8 mouse cellular contexts compared by ENCODE assay signal in the genomic region with DNA sequence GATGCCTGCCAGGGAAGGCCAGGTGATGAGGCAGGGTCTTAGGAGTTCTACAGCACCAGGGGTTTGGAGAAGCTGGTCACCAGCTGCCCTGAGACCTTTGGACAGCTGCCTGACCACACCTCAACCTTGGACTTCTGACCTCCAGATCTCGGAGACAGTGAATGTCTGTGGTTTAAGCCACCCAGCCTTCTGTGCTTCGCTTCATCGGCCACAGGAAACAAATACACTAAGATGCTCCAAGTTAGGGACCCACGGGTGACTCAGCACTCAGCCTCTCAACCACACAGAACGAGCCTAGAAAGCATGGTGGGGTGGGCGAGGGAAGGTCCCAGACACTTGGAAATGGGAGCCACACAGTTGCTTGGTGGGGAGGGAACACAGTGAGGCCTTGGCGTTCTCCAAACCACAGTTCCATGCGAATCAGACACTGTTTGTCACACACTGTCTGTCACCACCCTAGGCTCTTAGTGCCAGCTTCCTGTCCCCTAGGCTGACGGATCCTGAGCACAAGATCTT.
A peak's percentile ranks its signal among the peaks of the same experiment; 100 is the strongest.
DNase-seq lines count a peak whose midpoint lies in the region; ATAC-seq and TF ChIP-seq lines count a peak whose summit lies in the region.
"Had no signal": no experiment of that assay in that cellular context is flagged by ENCODE, and none has a peak within 500 bp of the region (broad histone marks: within the 10 kb centered on the region; RNA-seq: fewer than 3 reads in every experiment).

No protein-coding gene starts in this region.

- TF ChIP-seq POLR2A in olfactory bulb, adult 2 months (IDR thresholded peaks at IDR 0.05; ENCODE audit: insufficient read depth, low read depth, low read length), result no peak

- H3K27ac ChIP-seq in midbrain, embryonic 10.5 days (replicated peaks), result peak overlapping the region; percentile 80
- H3K27ac ChIP-seq in midbrain, embryonic 11.5 days (ENCODE audit: low read depth, low read length), result no peak overlapping the region
- H3K27ac ChIP-seq in brown adipose tissue, adult 24 weeks (replicated peaks; ENCODE audit: low read depth, low read length), result peak overlapping the region; percentile 87
- peak overlapping the region; percentile 81 for H3K27ac ChIP-seq in kidney, postnatal 0 days
- peak overlapping the region; percentile 48 for H3K27ac ChIP-seq in olfactory bulb, adult 2 months (ENCODE audit: insufficient read depth, low read depth, low read length)

- TF ChIP-seq CTCF in kidney, postnatal 0 days (IDR thresholded peaks at IDR 0.05; ENCODE audit: low read depth), result no peak
- TF ChIP-seq CTCF in olfactory bulb, adult 2 months (IDR thresholded peaks at IDR 0.05; ENCODE audit: insufficient read depth, low read depth, low read length), result no peak

- no peak overlapping the region for H3K9ac ChIP-seq in midbrain, embryonic 11.5 days (ENCODE audit: low read length)
- H3K9ac ChIP-seq in kidney, postnatal 0 days (ENCODE audit: low read depth, low read length), result no peak overlapping the region
- H3K9ac ChIP-seq: neural tube, embryonic 13.5 days had no signal

- peaks cover 49% of the 10 kb centered on the region for H3K27me3 ChIP-seq in midbrain, embryonic 10.5 days (ENCODE audit: low read depth, poor library complexity, severe bottlenecking)
- H3K27me3 ChIP-seq in midbrain, embryonic 11.5 days (ENCODE audit: control insufficient read depth, insufficient read depth, low read length), result no peaks in the 10 kb centered on the region
- H3K27me3 ChIP-seq in kidney, postnatal 0 days (ENCODE audit: insufficient read depth, low read length), result no peaks in the 10 kb centered on the region
- H3K27me3 ChIP-seq: neural tube, embryonic 13.5 days had no signal

- H3K4me2 ChIP-seq in midbrain, embryonic 11.5 days, result no peak overlapping the region
- no peak overlapping the region for H3K4me2 ChIP-seq in kidney, postnatal 0 days (ENCODE audit: low read length)

- no peak overlapping the region for H3K4me3 ChIP-seq in midbrain, embryonic 10.5 days
- H3K4me3 ChIP-seq in midbrain, embryonic 11.5 days (ENCODE audit: low read depth, low read length), result no peak overlapping the region
- H3K4me3 ChIP-seq in brown adipose tissue, adult 24 weeks (ENCODE audit: insufficient read depth, low read depth, low read length), result no peak overlapping the region
- no peak overlapping the region for H3K4me3 ChIP-seq in kidney, postnatal 0 days (replicated peaks; ENCODE audit: low read depth, low read length)
- no peak overlapping the region for H3K4me3 ChIP-seq in olfactory bulb, adult 2 months (ENCODE audit: insufficient read depth, low read depth, low read length)
- H3K4me3 ChIP-seq: neural tube, embryonic 13.5 days had no signal

- DNase-seq in midbrain, embryonic 10.5 days (ENCODE audit: low spot score), result no peak
- no peak for DNase-seq in midbrain, embryonic 11.5 days (ENCODE audit: low spot score, missing footprints)
- DNase-seq in kidney, postnatal 0 days (ENCODE audit: low spot score), result no peak
- DNase-seq in spleen, adult 18-20 months, result no peak

- peaks cover 55% of the 10 kb centered on the region for H3K4me1 ChIP-seq in midbrain, embryonic 10.5 days
- H3K4me1 ChIP-seq in midbrain, embryonic 11.5 days (ENCODE audit: control insufficient read depth, insufficient read depth, low read length), result peaks cover 22% of the 10 kb centered on the region
- peaks cover 39% of the 10 kb centered on the region for H3K4me1 ChIP-seq in brown adipose tissue, adult 24 weeks (ENCODE audit: control insufficient read depth, insufficient read depth, insufficient read length, low read length)
- peaks cover 29% of the 10 kb centered on the region for H3K4me1 ChIP-seq in kidney, postnatal 0 days (replicated peaks; ENCODE audit: insufficient read depth, low read length)
- peaks cover 32% of the 10 kb centered on the region for H3K4me1 ChIP-seq in olfactory bulb, adult 2 months (ENCODE audit: control insufficient read depth, insufficient read depth, low read length)

- WGBS in midbrain, embryonic 10.5 days, result 82% methylated on average over 9 of the region's 9 CpGs
- 76% methylated on average over 9 of the region's 9 CpGs for WGBS in midbrain, embryonic 11.5 days
- WGBS in kidney, postnatal 0 days, result 57% methylated on average over 9 of the region's 9 CpGs
- WGBS in olfactory bulb, adult 2 months, result 40% methylated on average over 9 of the region's 9 CpGs

- no peaks in the 10 kb centered on the region for H3K9me3 ChIP-seq in midbrain, embryonic 10.5 days (replicated peaks)
- H3K9me3 ChIP-seq in midbrain, embryonic 11.5 days (ENCODE audit: control insufficient read depth, low read length), result no peaks in the 10 kb centered on the region
- no peaks in the 10 kb centered on the region for H3K9me3 ChIP-seq in kidney, postnatal 0 days (replicated peaks; ENCODE audit: low read length)
- H3K9me3 ChIP-seq: neural tube, embryonic 13.5 days had no signal

- H3K36me3 ChIP-seq in midbrain, embryonic 10.5 days, result no peaks in the 10 kb centered on the region
- no peaks in the 10 kb centered on the region for H3K36me3 ChIP-seq in midbrain, embryonic 11.5 days (ENCODE audit: control insufficient read depth, insufficient read depth, low read length)
- H3K36me3 ChIP-seq in kidney, postnatal 0 days (ENCODE audit: insufficient read depth, low read length), result no peaks in the 10 kb centered on the region
- H3K36me3 ChIP-seq: neural tube, embryonic 13.5 days had no signal

- ATAC-seq in midbrain, embryonic 11.5 days (ENCODE audit: low FRiP score), result no peak
- ATAC-seq in kidney, postnatal 0 days (replicated peaks; ENCODE audit: low FRiP score, low read depth), result no peak
- ATAC-seq in cerebellum, adult (ENCODE audit: insufficient number of reproducible peaks, low FRiP score, low TSS enrichment), result no peak
